Mouse (Mus musculus): ENCODE measurements around the gene Klhl26. TPM values are rescaled to one million over a fixed set of nuclear protein-coding genes. Genes with fewer than 3 reads are reported as not detected.

Klhl26 gene
- polyA plus RNA-seq, 1 experiment from 2014 or later = 19.0 TPM

GRCm38 (mm10) chr8:70410281-70410680, 66.5 kb downstream of the Klhl26 start:
- Histone ChIP-seq H3K36me3 (ENCODE audit: insufficient read depth, low read length) (no peaks in the 10 kb centered on the region), H3K4me2 (replicated peaks; ENCODE audit: low read depth, low read length) (no peak overlapping the region), H3K27ac (ENCODE audit: low read length) (no peak overlapping the region), H3K4me1 (ENCODE audit: insufficient read depth, low read depth, low read length) (peaks cover 17% of the 10 kb centered on the region; the same call in 1 of the 2 replicates), H3K4me3 (ENCODE audit: low read depth, low read length) (no peak overlapping the region), H3K27me3 (replicated peaks; ENCODE audit: insufficient read depth, low read length) (no peaks in the 10 kb centered on the region), H3K9ac (replicated peaks; ENCODE audit: low read depth) (no peak overlapping the region), H3K9me3 (ENCODE audit: low read length) (no peaks in the 10 kb centered on the region)
- 95% methylated on average over 5 of the region's 5 CpGs for whole genome bisulfite sequencing
- ATAC-seq = no peak
- DNase-seq (ENCODE audit: low spot score) = no peak
- no peak for TF ChIP-seq EP300 (IDR thresholded peaks at IDR 0.05)
- TF ChIP-seq CTCF (IDR thresholded peaks at IDR 0.05) = no peak

GRCm38 (mm10) chr8:70409455-70409871, 67.3 kb downstream of the Klhl26 start:
- Histone ChIP-seq H3K4me2 (replicated peaks; ENCODE audit: low read depth, low read length) (no peak overlapping the region), H3K9me3 (ENCODE audit: low read length) (no peaks in the 10 kb centered on the region), H3K27me3 (replicated peaks; ENCODE audit: insufficient read depth, low read length) (no peaks in the 10 kb centered on the region), H3K36me3 (ENCODE audit: insufficient read depth, low read length) (no peaks in the 10 kb centered on the region), H3K4me1 (ENCODE audit: insufficient read depth, low read depth, low read length) (peaks cover 17% of the 10 kb centered on the region; the same call in 1 of the 2 replicates), H3K27ac (ENCODE audit: low read length) (peak overlapping the region; percentile 7; the same call in 1 of the 2 replicates), H3K4me3 (ENCODE audit: low read depth, low read length) (no peak overlapping the region), H3K9ac (replicated peaks; ENCODE audit: low read depth) (no peak overlapping the region)
- TF ChIP-seq CTCF (IDR thresholded peaks at IDR 0.05) (no peak; the same call in 1 of the 2 replicates), EP300 (IDR thresholded peaks at IDR 0.05) (no peak)
- DNase-seq (ENCODE audit: low spot score) (peak; percentile 55), ATAC-seq (peak; percentile 60)
- WGBS = 20% methylated on average over 9 of the region's 9 CpGs

DNA sequence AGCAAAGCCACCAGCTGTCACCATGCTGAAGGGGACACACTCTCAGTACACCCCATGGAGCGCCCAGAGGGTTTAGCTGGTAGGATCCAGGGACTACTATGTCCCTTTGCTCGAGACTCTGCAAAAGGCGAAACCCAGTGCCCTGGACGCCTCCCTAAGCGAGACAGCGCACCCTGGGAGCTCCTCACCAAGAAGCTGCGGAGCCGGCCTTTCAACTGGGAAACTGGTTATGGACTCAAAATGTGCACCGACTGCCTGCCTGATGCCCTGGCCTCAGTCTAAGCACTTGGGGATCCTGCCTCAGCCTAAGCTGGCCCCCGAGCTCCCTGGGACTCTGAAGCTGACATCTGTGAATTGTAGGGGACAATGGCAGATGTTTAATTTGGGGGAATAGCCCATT, 67.7 kb downstream of the Klhl26 start:
- Histone ChIP-seq H3K4me1 (ENCODE audit: insufficient read depth, low read depth, low read length) (peaks cover 17% of the 10 kb centered on the region; the same call in 1 of the 2 replicates), H3K36me3 (ENCODE audit: insufficient read depth, low read length) (no peaks in the 10 kb centered on the region), H3K9ac (replicated peaks; ENCODE audit: low read depth) (no peak overlapping the region), H3K27ac (ENCODE audit: low read length) (peak overlapping the region; percentile 7; the same call in 1 of the 2 replicates), H3K4me3 (ENCODE audit: low read depth, low read length) (no peak overlapping the region), H3K27me3 (replicated peaks; ENCODE audit: insufficient read depth, low read length) (no peaks in the 10 kb centered on the region), H3K4me2 (replicated peaks; ENCODE audit: low read depth, low read length) (no peak overlapping the region), H3K9me3 (ENCODE audit: low read length) (no peaks in the 10 kb centered on the region)
- no peak for ATAC-seq
- WGBS = 52% methylated on average over 10 of the region's 10 CpGs
- no peak for TF ChIP-seq CTCF (IDR thresholded peaks at IDR 0.05)
- TF ChIP-seq EP300 (IDR thresholded peaks at IDR 0.05) = no peak
- no peak for DNase-seq (ENCODE audit: low spot score)

- no peak for TF ChIP-seq CTCF (IDR thresholded peaks at IDR 0.05)
- TF ChIP-seq EP300 (IDR thresholded peaks at IDR 0.05) = no peak
Measured at GRCm38 (mm10) chr8:70408301-70408700, 68.5 kb downstream of the Klhl26 start.

GRCm38 (mm10) chr8:70406427-70407069, 70.2 kb downstream of the Klhl26 start:
- Histone ChIP-seq H3K27me3 (replicated peaks; ENCODE audit: insufficient read depth, low read length) (no peaks in the 10 kb centered on the region), H3K36me3 (ENCODE audit: insufficient read depth, low read length) (no peaks in the 10 kb centered on the region), H3K4me2 (replicated peaks; ENCODE audit: low read depth, low read length) (no peak overlapping the region), H3K4me3 (ENCODE audit: low read depth, low read length) (no peak overlapping the region), H3K4me1 (ENCODE audit: insufficient read depth, low read depth, low read length) (peaks cover 17% of the 10 kb centered on the region; the same call in 1 of the 2 replicates), H3K9ac (replicated peaks; ENCODE audit: low read depth) (no peak overlapping the region), H3K9me3 (ENCODE audit: low read length) (no peaks in the 10 kb centered on the region), H3K27ac (ENCODE audit: low read length) (no peak overlapping the region)
- DNase-seq (ENCODE audit: low spot score) = peak; percentile 56
- TF ChIP-seq CTCF (IDR thresholded peaks at IDR 0.05) = no peak
- no peak for TF ChIP-seq EP300 (IDR thresholded peaks at IDR 0.05)
- 62% methylated on average over 10 of the region's 11 CpGs for WGBS
- peak; percentile 76 for ATAC-seq

More at GRCm38 (mm10) chr8:70408301-70408700, 68.5 kb downstream of the Klhl26 start:
- Histone ChIP-seq H3K27ac (ENCODE audit: low read length) (no peak overlapping the region), H3K27me3 (replicated peaks; ENCODE audit: insufficient read depth, low read length) (no peaks in the 10 kb centered on the region), H3K9ac (replicated peaks; ENCODE audit: low read depth) (no peak overlapping the region), H3K9me3 (ENCODE audit: low read length) (no peaks in the 10 kb centered on the region), H3K4me2 (replicated peaks; ENCODE audit: low read depth, low read length) (no peak overlapping the region), H3K4me1 (ENCODE audit: insufficient read depth, low read depth, low read length) (peaks cover 17% of the 10 kb centered on the region; the same call in 1 of the 2 replicates), H3K36me3 (ENCODE audit: insufficient read depth, low read length) (no peaks in the 10 kb centered on the region), H3K4me3 (ENCODE audit: low read depth, low read length) (no peak overlapping the region)
- WGBS = 53% methylated on average over 6 of the region's 6 CpGs
- peak; percentile 53 for ATAC-seq
- DNase-seq (ENCODE audit: low spot score) = peak; percentile 57

GRCm38 (mm10) chr8:70405189-70405588, 71.6 kb downstream of the Klhl26 start:
- DNase-seq (ENCODE audit: low spot score) (no peak), ATAC-seq (no peak)
- no peaks in the 10 kb centered on the region for H3K9me3 ChIP-seq (ENCODE audit: low read length)
- no peaks in the 10 kb centered on the region for H3K27me3 ChIP-seq (replicated peaks; ENCODE audit: insufficient read depth, low read length)
- no peak overlapping the region for H3K4me3 ChIP-seq (ENCODE audit: low read depth, low read length)
- H3K9ac ChIP-seq (replicated peaks; ENCODE audit: low read depth) = no peak overlapping the region
- no peak overlapping the region for H3K27ac ChIP-seq (ENCODE audit: low read length)
- no peaks in the 10 kb centered on the region for H3K36me3 ChIP-seq (ENCODE audit: insufficient read depth, low read length)
- 40% methylated on average over 7 of the region's 7 CpGs for WGBS
- TF ChIP-seq EP300 (IDR thresholded peaks at IDR 0.05) = no peak
- TF ChIP-seq CTCF (IDR thresholded peaks at IDR 0.05) = no peak
- H3K4me2 ChIP-seq (replicated peaks; ENCODE audit: low read depth, low read length) = no peak overlapping the region
- H3K4me1 ChIP-seq (ENCODE audit: insufficient read depth, low read depth, low read length) = peaks cover 17% of the 10 kb centered on the region; the same call in 1 of the 2 replicates
